Mouse (Mus musculus): ENCODE data around the gene Ctdsp2.
A peak's percentile ranks its signal among the peaks of the same experiment; 100 is the strongest.

The Ctdsp2 gene

DNA sequence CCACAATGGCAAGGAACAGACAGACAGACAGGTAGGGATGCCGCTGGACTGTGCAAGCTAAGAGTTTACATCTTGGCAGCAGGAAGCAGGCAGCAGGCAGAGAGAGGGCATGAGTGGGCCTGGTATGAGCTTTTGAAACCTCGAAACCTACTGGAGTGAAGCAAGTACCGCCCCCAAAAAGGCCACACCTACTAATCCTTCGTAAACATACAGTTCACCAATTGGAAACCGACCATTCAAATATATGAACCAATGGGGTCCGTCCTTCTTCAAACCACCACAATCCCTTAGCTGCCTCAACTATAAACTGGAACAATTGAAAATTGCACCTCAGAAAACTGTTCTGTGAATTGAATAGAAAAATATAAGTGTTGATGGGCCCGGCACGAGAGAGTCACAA, 14.7 kb upstream of the Ctdsp2 start:
- DNase-seq: no peak

DNA sequence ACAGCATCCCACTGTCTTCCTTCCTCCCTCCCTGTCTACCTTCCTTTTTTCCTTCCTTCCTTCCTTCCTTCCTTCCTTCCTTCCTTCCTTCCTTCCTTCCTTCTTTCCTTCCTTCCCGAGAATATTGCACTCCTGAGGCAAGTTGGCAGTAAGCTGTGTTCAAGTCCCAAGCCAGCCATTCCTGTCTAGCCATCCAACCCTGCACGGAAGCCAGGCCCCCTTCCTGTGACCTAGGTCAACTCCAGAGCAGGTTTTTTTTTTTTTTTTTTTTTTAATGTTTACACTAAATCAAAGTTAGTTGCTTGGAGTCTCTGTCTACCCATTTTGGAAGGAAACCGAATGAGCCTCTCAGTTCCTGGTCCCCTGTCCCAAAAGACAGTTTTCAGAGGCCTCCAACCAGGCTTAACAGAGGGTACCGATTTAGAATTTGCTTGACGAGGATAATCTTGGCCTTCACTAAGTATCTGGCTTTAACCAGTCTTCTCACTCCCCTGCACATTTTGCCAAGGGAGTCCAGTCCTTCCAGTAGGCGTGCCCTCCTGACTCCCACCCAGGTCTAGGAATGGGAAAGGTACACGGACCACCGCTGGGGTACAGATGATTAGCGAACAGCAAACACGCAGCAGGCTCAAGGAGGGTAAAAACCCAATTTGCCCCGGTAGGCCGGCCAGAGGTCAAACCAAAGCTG, 7.0 kb upstream of the Ctdsp2 start:
- DNase-seq: no peak

- peak; percentile 70 for DNase-seq
These were observed 6.3 kb upstream of the Ctdsp2 start for GRCm38 (mm10) chr10:126972051-126972725.

DNA sequence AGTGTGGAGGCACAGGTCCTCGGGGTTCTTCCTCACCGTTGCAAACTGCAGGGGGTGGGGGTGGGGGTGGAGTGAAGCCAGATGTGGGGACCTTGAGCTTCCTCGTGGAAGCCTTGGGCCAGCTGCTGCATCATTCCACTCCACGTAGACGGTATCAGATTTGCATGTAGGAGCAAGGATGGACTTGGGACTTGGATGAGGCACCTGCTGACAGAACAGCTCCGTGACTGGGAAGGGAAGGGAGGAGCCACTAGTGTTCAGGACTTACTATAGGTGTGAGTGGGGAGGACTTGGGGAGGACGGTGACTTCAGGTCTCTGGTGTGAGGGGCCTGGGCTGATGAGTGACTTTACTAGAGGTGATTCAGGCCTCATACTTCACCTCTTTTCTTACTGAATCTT, 5.5 kb upstream of the Ctdsp2 start:
- no peak for DNase-seq

DNA sequence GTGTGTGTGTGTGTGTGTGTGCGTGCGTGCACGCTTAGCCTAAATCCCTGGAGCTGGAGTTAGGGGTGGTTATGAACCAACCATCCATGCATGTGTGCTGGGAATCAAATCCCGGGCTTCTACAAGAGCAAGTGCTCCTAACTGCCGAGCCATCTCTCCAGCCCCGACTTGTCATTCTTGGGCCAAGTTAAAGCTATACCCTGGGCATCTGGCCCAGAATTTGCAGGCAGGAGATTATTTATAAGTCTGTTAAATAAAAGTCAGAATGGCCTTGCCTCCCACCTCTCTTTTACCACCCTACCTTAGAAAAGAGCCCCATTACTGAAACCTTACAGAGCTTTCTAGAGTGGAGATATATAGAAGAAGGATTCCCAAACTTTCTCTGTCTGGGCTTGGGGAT, 2.8 kb upstream of the Ctdsp2 start:
- DNase-seq: no peak

DNA sequence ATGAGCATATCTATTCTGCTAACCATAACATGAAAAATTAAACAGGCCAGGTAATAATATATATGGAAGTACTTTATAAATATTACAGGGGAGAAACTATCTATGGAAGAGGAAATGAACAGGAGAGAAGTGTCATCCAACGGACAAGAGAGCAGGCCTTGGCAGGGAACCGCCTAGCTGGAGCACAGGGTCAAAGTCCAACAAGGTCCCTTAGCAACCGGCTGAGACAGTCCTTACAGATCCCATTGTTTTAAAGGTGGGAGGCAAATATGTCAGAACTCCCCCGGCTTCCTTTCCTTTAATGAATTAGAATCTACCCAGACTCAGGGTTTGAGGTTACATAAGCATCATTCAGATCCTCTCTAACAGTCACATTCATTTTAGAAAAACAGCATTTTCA, 1.4 kb upstream of the Ctdsp2 start:
- no peak for DNase-seq

GRCm38 (mm10) chr10:126979121-126979635, 661 bp downstream of the Ctdsp2 start:
- DNase-seq: peak; percentile 76

DNA sequence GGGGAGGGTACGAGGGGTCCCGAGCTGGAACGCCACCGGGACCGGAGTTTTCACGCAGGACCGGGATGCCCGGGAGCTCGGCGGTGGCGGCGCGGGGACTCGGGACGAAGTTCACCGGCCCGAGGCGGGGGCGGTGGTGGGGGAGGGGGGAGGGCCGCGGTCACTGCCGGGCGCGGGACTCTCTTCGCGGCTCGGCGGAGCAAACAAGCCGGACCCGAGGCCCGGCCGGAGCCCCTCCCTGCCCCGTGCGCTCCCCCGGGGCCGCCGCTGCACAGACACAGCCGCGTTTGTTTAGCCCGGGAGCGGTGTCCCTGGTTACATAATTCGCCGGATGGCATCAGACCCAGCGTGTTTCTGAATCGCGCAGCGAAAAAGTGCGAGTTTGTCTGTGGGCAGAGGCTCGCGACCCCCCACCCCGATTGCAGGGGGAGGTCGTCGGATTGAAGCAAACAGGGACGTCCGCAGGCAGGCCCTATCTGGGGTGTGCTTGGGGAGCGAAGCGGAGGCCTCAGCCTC, 1.2 kb downstream of the Ctdsp2 start:
- DNase-seq: no peak

- no peak for DNase-seq
These were observed 1.9 kb downstream of the Ctdsp2 start for GRCm38 (mm10) chr10:126980221-126980932.

DNA sequence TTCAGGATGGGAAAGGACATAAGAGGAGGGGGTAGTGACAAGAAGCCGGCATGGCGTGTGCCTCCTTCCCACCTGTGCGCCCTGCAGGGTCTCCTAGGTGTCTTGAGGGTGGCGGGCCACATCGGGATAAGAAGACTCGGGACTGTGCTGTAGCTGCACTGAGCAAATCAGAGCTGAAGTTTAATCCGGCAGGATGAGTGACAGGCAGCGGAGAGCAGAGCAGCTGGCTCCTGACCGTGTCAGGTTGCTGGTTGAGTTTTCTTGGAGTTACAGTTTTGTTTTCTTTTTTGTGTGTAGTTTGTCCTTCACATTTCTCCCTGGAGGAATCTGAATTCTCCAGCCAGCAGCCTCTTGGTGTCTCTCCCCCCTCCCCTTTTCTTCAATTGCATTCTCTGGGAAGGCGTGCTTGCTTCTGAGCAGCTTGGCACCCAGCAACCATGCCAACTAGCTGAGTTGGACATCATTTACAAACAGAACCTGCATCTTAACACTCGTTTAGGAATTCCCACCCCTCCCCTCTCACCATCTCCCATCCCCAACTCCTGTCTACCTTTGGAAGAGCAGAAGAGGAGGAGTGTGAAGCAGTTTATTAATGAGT, 2.5 kb downstream of the Ctdsp2 start:
- DNase-seq: no peak

DNA sequence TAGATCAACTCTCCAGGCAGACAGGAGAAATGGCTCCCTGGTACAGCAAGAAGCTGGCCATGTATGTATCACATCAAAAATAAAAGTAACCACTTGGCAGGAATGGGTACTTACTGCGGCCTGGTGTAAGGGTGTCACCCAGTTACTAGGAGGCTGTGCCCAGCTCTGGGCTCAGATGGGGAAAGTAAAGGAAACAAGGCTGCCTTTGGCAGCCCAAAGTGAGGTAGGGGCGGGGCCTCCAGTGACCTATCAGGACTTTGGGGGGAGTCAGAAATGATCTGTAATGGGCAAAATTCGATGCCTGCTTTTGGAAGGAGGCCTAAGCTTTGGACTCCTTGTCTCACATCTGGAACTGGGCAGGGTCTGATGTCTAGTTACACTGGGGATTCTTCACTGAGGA, 3.2 kb downstream of the Ctdsp2 start:
- DNase-seq: no peak

- no peak for DNase-seq
These were observed 4.7 kb downstream of the Ctdsp2 start for GRCm38 (mm10) chr10:126983193-126983725.

DNA sequence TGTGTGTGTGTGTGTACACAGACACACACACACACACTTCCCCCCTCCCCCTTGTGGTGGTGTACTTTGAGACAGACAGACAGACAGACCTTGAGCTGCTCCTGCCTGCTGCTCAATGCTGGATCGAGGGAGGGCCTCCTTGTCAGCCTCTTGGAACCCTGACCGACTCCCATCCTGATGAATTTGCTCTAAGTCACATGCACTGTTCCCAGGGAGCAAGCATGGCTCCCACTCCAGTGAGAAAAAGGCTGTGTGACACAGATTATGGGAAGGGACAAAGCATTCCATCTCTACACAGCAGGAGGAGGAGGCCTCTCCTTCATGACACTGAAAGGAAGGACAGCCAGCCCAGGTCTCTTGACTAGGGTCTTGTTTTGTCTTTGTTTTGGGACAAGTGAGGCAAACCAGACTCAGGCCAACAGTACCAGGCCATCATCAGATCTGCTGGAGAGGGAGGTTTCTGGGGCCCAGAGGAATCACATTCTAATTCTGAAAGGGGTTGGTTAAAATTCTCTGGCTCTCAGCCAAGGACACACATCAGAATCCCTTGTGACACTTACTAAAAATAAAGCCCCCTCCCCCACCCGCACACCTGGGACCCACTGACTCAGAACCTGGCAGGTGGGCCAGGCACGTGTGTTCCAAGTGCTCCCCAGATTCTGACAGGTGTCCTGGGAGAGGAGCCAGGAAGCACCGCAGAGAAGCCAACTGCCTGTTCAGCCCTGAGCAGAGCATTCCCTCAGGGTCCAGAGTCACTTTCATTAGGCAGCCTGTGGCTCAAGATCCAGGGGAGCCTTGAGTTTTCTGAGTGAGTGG, 5.9 kb downstream of the Ctdsp2 start:
- no peak for DNase-seq

DNA sequence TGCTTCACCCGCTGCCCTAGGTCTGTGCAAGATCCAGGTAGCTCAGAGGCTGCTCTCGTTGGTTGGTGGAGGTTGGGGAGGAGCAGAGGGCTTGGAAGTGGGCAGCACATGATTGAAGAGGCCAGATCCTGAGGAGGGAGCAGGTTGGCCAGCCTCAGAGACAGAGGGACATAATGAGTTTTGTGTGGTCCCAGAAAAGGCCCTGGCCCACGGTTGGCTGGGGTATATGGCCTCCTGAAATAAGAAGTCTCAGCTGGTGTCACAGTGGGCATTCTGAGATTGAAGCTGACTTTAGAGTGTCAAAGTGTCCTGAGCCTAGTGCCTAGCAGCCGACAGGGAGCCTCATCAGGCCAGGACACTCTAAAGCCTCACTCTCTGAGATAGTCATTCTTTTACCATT, 6.6 kb downstream of the Ctdsp2 start:
- DNase-seq: no peak

GRCm38 (mm10) chr10:126985579-126985978, 7.1 kb downstream of the Ctdsp2 start:
- DNase-seq: no peak

DNA sequence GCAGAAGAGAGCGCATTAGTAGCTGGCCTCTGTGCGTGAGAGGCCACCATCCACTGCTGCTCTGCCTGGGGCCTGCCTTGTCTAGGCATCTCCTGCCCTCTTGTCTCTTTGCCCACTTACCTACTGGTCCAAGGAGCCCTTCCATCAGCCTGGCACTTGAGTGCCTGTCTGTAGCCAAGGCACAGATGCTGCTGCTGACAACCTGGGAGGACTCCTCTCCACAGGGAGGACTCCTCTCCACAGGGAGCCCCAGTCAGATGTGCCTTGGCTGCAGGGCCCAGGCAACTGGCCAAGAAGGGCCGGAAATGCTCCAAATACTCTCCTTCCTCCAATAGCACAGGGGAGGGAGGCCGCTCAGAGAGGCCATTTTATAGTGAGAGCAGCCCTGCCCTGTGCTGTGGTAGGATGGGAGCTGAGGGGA, 8.0 kb downstream of the Ctdsp2 start:
- peak; percentile 89 for DNase-seq

DNA sequence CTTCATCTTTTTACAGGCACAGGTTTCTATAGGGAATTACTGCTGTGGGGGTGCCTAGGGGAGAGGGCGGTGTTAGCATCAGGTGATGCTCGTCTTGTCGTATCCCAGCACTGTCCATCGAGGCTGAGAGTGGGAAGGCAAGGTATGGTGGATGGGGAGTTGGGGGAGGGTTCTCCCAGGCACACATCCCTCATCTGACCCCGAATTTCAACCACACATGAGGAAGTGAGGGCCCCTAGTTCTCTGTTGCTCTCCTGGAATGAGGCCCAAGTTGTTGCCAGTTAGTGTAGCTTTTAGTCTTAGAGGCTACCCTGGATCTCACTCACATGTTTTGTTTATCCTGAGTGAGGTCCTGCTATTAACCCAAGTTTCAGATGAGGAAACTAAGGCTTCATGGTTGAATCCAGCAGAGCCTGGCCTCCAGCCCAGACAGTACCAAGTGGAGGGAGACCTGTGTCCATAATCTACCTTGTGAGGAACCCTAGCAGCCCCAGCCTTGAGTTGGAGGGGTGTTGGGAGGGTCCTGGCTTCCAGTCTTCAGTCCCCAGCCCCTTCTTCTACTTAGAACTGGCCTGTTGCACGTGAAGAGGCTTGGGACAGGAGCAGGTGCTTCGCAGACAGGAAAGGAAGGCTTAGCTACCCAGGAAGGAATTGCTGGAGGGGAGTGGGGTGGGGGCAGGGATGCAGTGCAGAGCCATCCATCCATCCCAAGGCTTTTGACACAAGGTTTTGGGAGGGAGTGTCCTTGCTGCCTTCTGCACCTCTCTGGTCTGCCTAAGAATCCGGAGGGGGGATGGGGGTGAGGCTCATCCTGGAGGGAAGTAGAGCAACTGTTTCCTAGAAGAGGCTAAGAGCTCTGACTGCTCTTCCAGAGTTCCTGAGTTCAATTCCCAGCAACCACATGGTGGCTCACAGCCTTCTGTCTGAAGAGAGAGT, 8.9 kb downstream of the Ctdsp2 start:
- no peak for DNase-seq

DNA sequence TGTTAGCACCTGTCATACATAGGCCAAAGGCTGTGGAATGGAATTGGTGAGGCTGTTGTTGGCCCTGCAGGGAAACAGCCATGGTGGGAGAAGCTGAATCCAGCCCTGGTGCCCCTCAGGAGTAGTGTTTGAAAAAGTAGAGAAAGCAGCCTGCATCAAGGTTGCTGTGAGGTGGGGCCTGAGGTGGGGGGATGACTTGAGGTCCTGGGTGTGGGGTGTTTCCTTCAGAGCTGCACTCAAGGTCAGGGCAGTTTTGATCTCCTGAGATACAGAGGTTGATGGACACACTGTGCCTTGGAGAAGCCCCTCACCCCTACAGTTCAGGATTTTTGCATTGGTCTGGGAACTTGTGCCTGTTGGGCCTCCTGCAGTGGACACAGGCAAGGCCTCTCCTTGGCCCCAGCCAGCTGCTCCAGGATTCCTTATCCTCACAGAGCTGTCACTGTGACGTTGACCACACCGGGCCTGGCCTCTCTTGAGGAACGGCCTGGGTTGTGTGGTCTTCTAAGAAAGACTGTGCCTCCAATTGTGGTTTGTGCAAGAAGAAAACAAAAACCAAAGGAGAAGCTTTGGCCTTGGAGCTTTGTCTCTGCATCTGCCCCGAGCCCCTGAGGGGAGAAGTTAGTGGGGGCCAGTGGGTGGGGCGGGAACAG, 10.1 kb downstream of the Ctdsp2 start:
- no peak for DNase-seq

GRCm38 (mm10) chr10:126990313-126991056, 12.0 kb downstream of the Ctdsp2 start:
- DNase-seq: peak; percentile 92

DNA sequence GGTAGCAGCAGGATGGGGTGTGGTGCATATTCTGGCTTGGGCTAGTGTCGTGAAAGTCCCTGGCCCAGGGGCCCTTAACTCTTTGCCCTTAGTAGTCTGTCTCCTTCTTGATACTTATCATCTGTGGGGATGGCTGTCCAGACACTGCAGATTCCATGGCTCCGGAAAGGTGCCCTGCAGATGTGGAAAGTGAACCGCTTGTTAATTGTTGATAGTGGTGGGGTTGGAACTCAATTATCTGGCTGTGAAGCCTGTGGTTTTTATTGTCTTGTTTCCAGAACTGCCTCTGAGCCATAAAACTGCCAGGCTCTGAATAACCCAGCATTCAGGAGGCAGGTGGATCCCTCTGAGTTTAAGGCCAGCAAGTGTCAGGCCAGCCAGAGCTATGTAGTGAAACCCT, 13.2 kb downstream of the Ctdsp2 start:
- no peak for DNase-seq
